Mouse (Mus musculus) layer of hippocampus, postnatal 14 days (tissue): ENCODE results near the gene Ctnnbl1. TPM values are rescaled to one million over a fixed set of nuclear protein-coding genes. Genes with fewer than 3 reads are reported as not detected.

Experiments used
- DNase-seq, 2 experiments: peaks; one replicate each; pipeline ENCODE4 v3.0.0; 2021 to 2022; ENCODE audit warnings: low spot score in 2 of 2, mixed read lengths in 1 of 2
- long read RNA-seq, 2 experiments: library from polyadenylated mRNA; stranded (forward); transcript quantifications; one replicate each; pipeline ENCODE4 v2.0.0; 2021
- total RNA-seq, 2 experiments: library from RNA; stranded (reverse); gene quantifications; 2 replicates each; pipeline ENCODE4 v1.2.3; 2021

The Ctnnbl1 gene
- 10 to 100 TPM; 24.4 to 26.9 TPM for total RNA-seq
- long read RNA-seq, experiment 1, transcript Ctnnbl1-201 (16 exons, 2,442 nt) = major isoform, 55 of 74 reads
- long read RNA-seq, experiment 1, partial matches to known transcripts = 4 of 74 reads
- long read RNA-seq, experiment 1, other reads (novel, unspliced or antisense) = 15 of 74 reads
- long read RNA-seq, experiment 2, transcript Ctnnbl1-201 (16 exons, 2,442 nt) = major isoform, 58 of 100 reads
- long read RNA-seq, experiment 2, partial matches to known transcripts = 35 of 100 reads
- long read RNA-seq, experiment 2, other reads (novel, unspliced or antisense) = 7 of 100 reads

DNA sequence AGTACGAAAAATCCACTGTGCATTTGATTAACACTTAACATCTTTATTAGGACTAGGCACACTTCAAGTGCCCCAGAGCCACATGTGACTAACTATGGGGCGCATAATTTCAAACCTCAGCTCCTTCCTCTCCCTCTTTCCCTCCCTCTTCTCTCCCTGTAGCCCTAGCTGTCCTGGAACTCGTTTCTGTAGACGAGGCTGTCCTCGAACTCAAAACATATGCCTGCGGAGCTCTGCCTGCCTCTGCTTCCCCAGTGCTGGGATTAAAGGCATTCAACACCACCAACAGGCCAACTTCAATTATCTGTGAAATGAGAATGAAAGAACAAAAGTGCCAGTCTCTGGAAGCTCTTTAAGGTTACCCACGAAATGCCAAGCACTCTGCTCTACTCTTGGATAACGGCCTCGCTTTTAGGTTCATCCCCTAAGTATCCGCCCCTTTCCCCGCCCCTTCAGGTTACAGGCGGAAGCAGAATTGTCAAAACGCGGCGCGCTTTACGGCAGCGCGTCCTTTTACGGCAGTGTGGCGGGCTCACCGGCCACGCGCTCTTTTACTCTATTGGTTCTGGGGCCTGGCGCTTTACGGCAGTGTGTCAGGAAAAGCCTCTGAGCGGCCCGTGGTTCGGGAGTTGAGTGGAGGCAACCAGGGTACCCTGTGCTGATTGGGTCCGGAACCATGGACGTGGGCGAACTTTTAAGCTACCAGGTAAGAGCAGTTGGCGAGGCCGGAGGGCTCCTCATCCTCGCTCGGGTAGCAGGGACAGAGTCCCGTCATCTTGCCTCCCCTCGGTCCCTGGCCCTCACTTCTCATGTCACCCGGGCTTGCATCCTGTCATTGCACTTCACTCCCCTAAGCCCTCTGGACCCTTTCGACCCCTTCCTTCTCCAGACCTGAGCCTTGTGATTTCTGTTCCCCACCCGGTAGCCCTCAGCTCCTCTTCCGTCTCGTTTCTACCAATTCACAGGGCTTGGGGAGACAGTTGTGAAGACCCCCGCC, at the start of gene Ctnnbl1:
Ctnnbl1 (plus strand) TSS at position 548 of the 997 bp plus-strand sequence.
- peak; percentile 99 to 100 for DNase-seq

- no peak for DNase-seq
Measured at GRCm38 (mm10) chr2:157687506-157687905, 49.7 kb upstream of the Ctnnbl1 start.

DNA sequence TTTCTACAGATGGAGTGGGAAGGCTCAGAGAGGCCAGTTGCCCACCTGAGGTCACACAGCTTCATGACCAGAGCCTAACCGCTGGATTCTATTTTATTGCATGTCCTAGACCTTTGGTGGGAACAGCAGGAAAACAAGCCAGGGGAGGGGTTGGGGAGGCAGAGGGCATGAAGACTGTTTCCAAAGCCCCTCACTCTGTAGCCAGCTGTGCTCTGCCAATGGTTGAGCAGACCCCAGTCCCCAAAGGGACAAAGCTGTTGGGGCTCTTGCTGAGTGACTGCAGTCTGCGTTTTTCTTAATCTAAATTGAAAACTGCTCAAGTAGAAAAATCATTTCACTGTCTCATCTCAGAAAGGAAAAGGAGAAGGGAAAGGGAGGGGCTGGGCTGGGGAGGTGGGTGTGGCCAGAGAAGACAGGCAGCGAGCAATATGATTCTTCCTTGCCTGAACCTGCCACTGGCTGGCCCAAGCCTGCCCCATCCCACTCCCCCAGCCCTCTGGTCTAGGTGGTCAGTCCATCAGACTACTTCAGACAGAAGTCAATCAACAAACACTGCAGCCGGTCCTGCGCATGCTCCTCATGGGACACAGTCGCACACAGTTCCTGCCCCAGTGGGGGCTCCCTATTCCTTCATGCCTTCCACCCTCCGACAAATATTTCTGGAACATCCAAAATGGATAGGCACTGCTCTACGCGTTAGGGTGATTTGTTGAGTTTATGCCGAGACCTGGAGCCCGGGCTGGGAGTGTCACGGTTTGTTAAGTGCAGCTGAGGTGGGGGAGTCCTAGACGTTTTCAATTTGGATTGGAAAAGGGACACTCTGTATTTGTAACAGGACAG, 45.7 kb upstream of the Ctnnbl1 start:
- no peak for DNase-seq

GRCm38 (mm10) chr2:157692365-157692932, 44.8 kb upstream of the Ctnnbl1 start:
- DNase-seq = no peak

GRCm38 (mm10) chr2:157693576-157693975, 43.6 kb upstream of the Ctnnbl1 start:
- DNase-seq = no peak

- DNase-seq = peak; percentile 22 to 28
Measured at GRCm38 (mm10) chr2:157696297-157696731, 40.9 kb upstream of the Ctnnbl1 start.

GRCm38 (mm10) chr2:157703155-157703554, 34.0 kb upstream of the Ctnnbl1 start:
- DNase-seq = no peak

- DNase-seq = peak in 1 of 2 experiments; percentile 16
Measured at GRCm38 (mm10) chr2:157704991-157705776, 32.0 kb upstream of the Ctnnbl1 start.

GRCm38 (mm10) chr2:157705777-157706158, 31.4 kb upstream of the Ctnnbl1 start:
- no peak for DNase-seq

DNA sequence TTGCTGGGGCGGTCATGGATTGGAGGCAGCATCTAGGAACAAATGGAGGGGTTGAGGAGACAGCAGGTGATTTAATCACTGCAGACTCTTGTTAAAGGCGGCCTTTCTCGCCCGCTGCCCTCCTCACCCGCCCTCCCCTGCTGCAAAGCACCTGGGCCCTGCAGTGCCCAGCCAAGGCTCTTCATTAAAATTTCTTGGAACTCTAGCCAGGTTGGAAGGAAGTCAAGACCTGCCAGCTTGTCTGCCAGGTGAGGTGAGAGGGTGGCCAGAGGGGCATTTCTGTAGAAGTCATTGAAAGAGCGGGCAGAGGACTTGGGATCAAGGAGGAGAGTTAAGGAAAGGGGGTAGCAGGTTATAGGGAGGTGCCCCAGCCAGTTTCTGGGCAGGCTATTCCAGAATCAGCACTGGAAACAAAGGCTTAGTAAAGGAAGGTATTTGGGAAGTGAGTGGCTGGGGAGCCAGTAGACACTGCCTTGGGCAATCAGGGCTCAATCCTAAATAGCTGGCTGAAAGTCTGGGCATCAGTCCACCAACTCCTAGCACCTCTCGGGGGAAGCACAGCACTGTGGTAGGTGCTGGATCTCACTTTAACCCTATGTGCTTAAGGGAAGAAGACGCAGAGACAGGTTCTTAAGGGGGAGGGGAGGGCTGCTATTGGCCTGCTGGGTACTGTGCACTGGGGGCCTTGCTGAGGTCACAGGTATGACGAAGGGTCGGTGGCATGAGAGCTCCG, 29.8 kb upstream of the Ctnnbl1 start:
- DNase-seq = no peak

DNA sequence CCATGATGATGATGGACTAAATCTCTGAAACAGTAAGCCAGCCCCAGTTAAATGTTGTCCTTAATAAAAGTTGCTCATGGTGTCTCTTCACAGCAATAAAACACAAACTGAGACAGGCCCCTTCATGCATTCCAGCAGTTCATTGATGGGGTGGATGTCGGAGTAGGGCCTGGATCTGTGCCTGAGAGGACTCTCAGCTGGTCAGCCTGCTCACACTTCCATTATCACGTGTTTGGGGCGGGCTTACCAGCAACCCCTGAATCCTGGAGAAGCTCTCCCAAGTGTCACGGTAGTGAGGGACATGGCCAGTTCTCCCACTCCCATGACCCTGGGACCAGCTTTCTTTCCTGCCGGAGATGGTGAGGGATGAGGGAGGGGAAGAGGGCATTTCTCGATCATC, 24.5 kb upstream of the Ctnnbl1 start:
- no peak for DNase-seq

GRCm38 (mm10) chr2:157715586-157716191, 21.5 kb upstream of the Ctnnbl1 start:
- DNase-seq = no peak

DNA sequence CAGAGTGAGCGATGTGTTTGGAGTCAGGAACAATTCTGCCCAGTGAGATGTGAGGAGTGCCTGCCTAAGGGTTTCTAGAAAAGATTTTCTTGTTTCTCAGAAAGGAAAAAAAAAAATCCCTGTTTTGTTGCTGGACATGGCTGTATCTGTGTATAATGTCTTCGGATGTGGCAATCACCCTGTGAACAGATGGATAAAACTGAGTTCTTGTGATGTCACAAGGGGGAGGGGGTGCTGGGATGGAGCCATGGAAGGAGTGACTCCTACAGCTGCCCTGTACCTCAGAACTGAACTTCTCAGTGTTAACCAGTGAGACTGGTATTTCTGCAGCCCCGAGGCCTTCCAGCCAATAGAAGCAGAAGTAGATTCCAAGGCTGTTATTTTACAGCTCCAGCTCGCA, 18.8 kb upstream of the Ctnnbl1 start:
- no peak for DNase-seq

DNA sequence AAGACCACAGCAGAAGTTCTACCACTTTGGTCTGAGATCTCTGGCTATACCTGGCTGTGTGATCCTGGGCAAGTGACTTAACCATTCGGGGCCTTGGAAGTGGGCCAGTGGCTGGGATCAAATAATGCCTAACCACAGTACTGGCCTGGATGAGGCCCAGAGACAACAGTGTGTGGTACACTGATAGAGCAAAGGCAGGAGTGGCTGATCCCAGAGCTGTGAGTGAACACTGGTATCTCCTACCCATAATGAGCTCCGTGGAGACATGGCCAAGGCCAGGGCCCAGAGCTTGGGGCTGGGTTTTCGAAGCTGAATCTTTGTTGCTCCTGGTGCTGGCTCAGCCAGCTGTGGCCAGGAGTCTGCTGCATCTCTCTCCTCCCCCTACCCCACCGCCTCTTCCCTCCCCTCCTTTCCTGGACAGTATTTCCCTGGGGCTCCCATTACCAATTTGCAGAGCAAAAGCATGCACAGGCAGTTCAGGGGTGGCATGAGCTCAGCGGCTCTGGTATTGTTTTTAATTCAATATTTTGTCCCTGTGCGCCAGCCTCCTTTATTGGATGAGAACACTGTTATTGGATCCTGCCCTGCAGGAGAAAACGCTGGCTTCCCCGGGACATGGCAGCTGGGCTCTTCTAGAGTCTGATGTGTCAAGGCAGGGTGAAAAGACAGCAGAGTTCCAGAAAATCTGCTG, 13.2 kb upstream of the Ctnnbl1 start:
- peak in 1 of 2 experiments; percentile 47 for DNase-seq

- no peak for DNase-seq
Measured at GRCm38 (mm10) chr2:157724574-157724914, 12.7 kb upstream of the Ctnnbl1 start.

DNA sequence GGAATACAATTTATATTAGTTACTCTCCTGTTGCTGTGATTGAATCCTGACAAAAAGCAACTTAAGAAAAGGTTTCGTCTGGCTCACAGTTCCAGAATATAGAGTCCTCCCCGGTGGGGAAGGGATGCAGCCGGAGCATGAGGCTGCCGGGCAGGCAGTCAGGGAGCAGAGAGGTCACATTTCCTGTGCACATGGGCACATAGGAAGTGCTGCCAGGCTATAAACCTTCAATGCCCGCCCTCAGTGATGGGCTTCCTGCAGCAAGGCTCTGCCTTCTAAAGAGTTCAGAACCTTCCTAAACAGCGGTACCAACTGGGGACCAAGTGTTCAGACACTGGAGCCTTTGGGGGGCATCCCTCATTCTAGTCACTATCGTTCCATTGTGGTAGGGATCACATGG, 7.4 kb downstream of the Ctnnbl1 start:
- DNase-seq = no peak

DNA sequence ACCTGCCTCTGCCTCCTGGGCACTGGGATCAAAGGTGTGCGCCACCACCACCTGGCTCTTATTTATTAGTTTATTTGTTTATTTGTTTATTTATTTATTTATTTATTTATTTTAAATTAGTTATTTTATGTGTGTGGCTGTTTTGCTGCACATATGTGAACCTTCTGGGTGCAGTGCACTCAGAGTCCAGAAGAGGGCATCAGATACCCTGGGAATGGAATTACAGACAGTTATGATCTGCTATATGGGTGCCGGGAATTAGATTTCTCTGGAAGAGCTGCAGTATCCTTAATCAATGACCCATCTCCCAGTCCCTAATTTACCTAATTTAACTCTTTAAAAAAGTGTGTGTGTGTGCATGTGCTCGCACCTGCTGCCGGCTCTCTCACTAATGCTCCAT, 8.5 kb downstream of the Ctnnbl1 start:
- DNase-seq = no peak

DNA sequence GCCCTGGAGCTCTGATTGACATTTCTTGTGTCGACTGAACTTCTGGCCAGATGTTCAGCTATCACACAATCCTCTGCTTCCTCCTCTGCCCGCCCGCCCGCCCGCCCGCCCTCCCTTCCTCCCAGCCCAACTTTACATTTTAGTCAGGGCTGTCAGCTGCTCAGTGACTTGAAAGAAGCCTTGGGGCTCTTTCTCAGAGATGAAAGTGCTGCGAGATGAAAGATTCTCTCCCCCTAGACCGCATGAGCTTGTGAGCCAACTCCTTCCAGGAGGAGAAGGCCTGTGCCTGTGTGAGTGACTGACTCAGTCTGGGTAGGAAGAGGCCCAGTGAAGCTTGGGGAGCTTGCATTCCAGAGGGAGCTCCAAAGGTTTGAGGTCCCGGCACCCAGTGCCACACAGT, 9.4 kb downstream of the Ctnnbl1 start:
- DNase-seq = no peak
